Mouse (Mus musculus) v-Abl transformed pro-B cells (cell line): ENCODE measurements around the gene Rgl3.

Experiments used
- in situ Hi-C, 2 experiments: fragments of 400-800 bp; cut with MboI; formaldehyde crosslinking; loops; one replicate each; pipeline ENCODE4 v1.15.1; 2025; ENCODE audit not compliant: unreplicated experiment in 2 of 2

The Rgl3 gene

DNA sequence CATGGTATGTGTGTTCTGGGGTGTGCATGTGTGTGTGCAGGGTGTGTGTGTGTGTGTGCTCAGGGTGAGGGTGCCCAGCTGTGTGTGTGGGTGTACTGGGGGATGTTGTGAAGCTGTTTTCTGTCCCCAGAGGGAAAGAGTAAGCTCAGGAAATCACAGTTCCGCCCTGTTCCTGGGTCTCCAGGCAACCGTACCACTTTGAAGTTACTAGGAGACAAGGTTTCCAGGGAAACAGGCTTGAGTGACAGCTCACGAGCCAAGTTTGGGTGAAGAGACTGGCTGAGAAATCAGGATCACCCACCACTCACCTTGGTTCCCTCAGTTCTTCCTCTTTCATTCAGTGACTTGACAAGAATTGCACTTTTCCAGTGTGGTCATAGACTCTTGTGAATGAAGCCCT is 35.6 kb downstream of the Rgl3 start:
- in situ Hi-C loops, result no loop called here

DNA sequence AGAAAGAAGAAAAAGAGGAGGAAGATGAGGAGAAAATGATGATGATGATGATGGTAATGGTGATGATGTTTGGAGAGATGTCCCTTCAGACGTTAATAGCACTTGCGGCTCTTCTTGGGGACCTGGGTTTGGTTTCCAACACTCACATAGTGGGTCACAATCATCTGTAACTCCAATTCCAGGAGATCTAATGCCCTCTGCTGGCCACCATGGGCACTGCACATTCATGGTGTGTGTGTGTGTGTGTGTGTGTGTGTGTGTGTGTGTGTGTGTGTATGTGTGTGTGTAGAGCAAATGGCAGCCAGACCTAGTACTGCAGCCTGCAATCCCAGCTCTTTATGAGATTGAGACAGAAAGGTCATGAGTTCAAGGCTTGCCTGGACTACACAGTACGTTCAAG is 37.3 kb downstream of the Rgl3 start:
- in situ Hi-C loops, result no loop called here

GRCm38 (mm10) chr9:21950322-21950721 is 38.9 kb downstream of the Rgl3 start:
- in situ Hi-C loops, result no loop called here

DNA sequence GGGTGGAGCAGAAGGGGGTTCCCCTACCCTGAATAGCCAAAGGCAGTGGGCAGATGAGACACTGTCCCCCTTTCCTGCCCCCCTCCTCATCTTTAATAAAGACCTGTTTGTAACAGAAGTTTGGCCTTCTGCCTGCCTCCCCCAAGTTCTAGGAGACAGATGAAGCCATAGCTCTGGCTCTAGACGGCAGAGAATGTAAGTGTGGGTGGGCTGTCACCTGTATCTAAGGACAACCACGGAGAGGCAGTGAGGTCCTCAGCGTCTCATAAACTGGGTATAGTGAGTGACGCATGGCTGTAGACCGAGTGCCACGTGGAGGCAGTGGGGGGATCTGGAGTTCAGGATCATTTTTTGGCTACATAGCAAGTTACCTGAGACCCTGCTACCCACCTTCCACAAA is 40.5 kb downstream of the Rgl3 start:
- in situ Hi-C loops, result no loop called here

- in situ Hi-C loops, result no loop called here
Measured at GRCm38 (mm10) chr9:21948146-21948545, 41.1 kb downstream of the Rgl3 start.

DNA sequence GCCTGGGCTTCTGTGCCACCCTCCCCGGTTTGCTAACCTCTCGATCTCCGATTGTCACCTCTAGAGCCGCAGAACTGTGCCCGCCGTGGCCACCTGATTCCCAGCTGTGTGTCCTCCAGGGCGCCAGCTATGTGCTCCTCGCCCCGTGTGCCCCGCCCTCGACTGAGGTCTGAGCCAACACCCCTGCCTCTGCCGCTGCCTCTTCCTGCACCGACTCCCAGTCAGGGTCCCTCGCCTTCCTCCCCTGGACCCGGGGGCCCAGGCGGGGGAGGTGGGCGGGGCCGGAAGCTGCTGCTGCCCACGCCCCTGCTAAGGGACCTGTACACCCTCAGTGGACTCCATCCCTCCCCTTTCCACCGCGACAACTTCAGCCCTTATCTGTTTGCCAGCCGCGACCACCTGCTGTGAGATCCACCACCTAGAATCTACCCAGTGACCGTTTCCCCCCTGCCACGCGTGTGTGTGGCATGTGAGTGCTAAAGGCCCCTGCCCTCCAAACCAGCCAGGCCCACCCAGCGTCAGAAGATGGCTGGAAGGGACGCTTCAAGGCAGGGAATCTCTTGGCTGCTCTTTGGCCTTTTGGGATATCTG is 41.6 kb downstream of the Rgl3 start:
- in situ Hi-C loops, result no loop called here

GRCm38 (mm10) chr9:21944267-21944666 is 45.0 kb downstream of the Rgl3 start:
- in situ Hi-C loops, result no loop called here

GRCm38 (mm10) chr9:21943638-21944037 is 45.6 kb downstream of the Rgl3 start:
- in situ Hi-C loops, result no loop called here

- in situ Hi-C loops, result no loop called here
Measured at GRCm38 (mm10) chr9:21943046-21943445, 46.2 kb downstream of the Rgl3 start.

- in situ Hi-C loops, result no loop called here
Measured at GRCm38 (mm10) chr9:21938234-21938855, 50.9 kb downstream of the Rgl3 start.

DNA sequence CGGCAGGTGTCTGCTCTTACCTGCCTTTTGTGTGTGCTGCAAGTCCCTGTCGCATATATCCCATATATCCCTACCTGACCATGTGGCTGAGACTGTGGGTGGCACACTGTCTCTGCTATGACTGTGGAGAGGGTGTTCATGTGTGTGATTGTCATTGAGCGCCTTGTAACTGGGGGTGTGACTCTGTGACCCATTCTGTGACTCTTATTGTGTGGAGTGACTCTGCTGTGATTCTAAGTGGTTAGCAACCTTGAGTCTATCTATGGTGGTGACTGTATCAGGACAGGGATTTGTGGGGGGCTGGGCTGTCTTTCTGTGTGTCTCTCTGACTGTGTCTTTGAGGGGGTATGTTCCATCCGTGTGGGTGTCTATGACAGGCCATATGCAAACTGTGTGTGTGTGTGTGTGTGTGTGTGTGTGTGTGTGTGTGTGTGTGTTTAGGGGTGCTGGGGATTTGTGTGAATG is 51.5 kb downstream of the Rgl3 start:
- in situ Hi-C loops, result no loop called here

DNA sequence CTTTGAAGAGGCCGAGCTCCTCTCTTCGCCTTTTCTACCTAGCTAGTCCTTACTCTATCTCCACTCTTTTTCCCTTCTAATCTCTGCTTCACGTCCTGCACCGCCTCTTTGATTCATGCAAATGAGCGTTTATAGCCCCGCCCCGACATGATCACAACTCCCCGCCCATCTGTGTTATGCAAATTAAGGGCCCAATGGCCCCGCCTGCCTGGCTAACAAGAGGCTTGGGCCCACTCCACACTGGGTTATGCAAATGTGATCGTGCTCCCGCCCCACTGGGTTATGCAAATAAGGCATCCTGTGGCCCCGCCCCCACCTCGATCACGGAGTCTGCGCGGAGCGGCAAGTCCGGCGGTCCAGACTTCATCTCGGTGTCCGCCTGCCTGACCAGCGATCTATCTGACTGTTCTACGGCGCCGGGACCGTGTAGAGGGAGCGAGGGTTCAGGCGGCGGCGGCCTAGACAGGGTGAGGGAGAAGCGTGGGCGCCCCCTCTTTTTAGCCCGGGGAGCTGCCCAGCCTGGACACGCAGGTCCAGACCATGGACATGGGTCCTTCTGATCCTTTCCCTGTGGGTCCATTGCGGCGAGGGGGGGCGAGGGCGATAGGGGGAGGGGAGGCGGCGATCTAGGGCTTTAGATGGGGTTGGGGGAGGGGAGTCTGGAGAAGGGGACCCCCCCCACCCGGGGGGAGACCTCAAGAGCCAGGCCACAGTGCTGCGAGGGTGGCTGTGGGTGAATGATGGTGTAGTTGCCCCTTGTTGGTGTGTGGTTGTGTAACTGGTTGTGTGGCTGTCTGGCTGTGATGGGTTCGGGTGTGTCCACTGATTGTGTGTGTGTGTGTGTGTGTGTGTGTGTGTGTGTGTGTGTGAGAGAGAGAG is 52.3 kb downstream of the Rgl3 start, which contains the start of gene Plppr2:
Plppr2 (plus strand) TSS at position 342 of the 879 bp plus-strand sequence.
- in situ Hi-C loops, result no loop called here

DNA sequence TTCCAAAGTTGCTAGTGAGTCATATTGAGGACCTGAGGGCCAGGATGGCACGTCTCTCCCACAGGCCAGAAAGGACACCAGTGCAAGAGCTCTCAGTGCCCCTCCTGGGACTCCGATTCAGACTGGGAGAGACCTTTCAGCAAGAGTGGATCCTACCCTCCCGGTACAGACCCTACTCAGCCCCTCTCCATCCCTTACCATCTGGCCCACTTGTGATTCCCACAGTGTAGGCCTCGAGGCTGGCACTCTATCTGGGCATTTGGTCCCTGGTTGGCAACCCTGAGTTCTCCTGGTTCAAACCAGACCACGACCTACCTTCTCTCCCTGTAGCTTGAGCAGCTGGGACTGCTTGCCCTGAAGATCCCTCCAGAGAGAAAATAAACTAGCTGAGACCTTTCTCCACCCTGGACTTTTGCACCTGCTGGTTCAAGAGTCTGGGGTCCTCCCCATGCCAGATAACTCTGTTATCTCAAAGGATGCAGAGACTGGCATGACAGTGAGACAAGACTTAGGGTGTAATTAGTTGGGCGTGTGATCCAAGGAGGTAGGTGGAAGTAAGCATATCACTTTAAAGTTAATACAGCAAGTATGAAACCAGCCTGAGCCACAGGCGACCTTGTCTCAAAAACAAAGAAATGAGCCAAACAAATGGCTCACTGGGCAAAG is 53.6 kb downstream of the Rgl3 start:
- in situ Hi-C loops, result no loop called here

GRCm38 (mm10) chr9:21934021-21934420 is 55.2 kb downstream of the Rgl3 start:
- in situ Hi-C loops, result no loop called here

DNA sequence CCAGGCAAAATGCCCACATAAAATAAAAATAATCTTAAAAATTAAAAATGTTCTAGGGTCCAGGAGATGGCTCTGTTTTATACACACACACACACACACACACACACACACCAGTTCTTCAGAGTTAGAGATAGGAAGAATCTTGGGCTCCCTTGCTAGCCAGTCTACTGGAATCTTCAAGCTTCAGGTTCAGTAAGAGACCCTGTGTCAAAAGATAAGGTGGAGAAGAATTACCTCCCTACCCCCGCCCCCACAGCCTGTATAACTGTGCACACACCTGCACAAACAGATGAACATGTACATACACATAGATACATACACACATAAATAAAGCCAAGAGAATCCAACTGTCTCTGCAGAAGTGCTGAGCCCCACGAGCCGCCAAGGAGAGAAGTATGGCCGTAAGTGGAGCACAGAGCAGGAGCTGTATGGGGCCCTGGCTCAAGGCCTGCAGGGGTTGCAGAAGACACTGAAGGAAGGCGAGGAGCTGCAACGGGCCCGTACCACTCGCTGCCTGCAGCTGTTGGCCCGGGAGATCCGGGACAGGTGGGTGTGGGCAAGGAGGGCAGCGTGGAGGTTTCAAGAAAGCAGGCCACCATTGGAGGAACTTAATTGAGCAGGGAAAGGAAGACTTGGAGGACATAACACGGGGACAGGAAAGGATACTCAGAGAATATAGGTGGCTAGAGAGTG is 56.7 kb downstream of the Rgl3 start:
- in situ Hi-C loops, result no loop called here

- in situ Hi-C loops, result no loop called here
Measured at GRCm38 (mm10) chr9:21932006-21932405, 57.2 kb downstream of the Rgl3 start.

DNA sequence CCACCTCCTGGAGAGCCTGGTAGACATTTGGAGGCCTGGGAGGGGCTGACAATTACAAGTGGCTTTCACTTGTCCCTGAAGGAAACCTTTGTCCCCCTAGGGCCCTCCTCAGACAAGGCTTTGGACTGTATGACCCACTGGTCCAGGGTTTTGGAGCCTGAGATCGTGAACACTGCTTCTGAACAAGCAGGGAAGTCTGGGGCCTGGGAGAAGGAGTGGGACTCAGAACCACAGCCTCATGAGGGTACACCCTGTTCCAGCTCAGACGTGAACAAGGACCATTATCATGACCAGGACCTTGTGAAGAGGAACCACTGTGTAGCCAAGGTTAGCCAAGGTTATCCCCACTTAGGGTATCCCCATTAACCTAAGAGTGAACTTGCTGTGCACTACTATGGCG is 60.0 kb downstream of the Rgl3 start:
- in situ Hi-C loops, result no loop called here

DNA sequence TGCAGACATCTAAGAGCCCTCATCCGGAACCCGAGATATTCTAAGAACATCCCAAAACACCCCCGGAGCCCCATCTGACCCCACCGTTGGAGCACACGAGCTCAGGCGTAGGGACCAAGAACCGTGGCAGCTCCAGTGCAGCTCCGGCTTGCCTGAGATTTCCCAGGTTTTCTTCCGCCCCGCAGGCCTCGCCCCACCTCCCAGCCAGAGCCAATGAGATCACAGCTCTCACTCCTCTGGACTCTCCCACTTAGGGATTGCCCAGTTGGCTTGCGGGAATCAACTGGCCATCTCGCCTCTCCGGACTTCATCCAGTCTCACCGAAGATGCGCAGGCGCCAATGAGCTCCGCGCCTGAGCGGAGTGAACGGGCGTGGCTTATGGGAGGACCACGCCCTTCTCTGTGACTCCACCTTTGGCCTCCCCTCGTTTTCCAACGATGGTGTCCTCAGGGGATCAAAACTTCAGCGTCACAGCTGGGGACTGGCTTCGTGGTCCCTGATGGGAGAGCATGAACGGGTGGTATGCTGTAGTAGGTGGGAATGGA is 62.0 kb downstream of the Rgl3 start, which contains the start of the genes Ccdc159 and Tmem205:
Ccdc159 (plus strand) TSS at position 264 of the 546 bp plus-strand sequence.
Tmem205 (minus strand) TSS at position 349 of the 546 bp plus-strand sequence.
- in situ Hi-C loops, result no loop called here

GRCm38 (mm10) chr9:21926784-21927183 is 62.5 kb downstream of the Rgl3 start:
- in situ Hi-C loops, result no loop called here

DNA sequence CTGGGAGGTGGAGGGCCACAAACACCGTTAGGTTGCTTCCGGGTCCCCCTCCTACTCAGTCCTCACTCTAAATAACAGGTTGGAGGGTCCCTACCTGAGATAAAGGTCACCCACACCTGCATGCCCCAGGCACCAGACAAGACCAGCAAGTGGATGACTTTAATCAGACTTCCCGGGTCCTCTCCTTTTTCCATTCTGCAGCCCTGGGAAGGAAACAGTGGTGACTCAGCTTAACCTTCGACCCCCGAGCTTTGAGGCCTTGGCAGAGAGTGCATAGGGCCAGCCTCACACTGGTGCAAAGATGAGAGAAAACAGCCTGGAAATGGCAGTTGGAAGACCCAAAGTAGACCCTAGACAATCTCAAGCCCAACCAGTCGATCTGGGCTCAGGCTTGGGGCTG is 63.1 kb downstream of the Rgl3 start:
- in situ Hi-C loops, result no loop called here
